ENCODE assay signal across 28 mouse cellular contexts in genomic region chr10:17835031-17835430, GRCm38 (mm10). TPM values are rescaled to one million over a fixed set of nuclear protein-coding genes. Genes with fewer than 3 reads are reported as not detected.
DNase-seq lines count a peak whose midpoint lies in the region; ATAC-seq and TF ChIP-seq lines count a peak whose summit lies in the region.
"Had no signal": no experiment of that assay in that cellular context is flagged by ENCODE, and none has a peak within 500 bp of the region (broad histone marks: within the 10 kb centered on the region; RNA-seq: fewer than 3 reads in every experiment).

No protein-coding gene starts in this region.

- peak overlapping the region; percentile 30; the same call in 1 of the 2 replicates for H3K9ac ChIP-seq in heart, adult 2 months (ENCODE audit: low read depth, low read length)
- no peak overlapping the region for H3K9ac ChIP-seq in kidney, postnatal 0 days (ENCODE audit: low read depth, low read length)
- H3K9ac ChIP-seq: embryonic facial prominence, embryonic 15.5 days; forebrain, embryonic 12.5 days; hindbrain, embryonic 14.5 days; liver, embryonic 14.5 days; midbrain, embryonic 13.5 days had no signal

- peak in 1 of 2 experiments; percentile 25 for DNase-seq in heart, adult 2 months
- DNase-seq in heart, postnatal 4 days = no peak
- DNase-seq in kidney, postnatal 0 days (ENCODE audit: low spot score) = no peak
- DNase-seq in kidney, adult 11 months = no peak
- no peak for DNase-seq in MN1 (ENCODE audit: low spot score)
- DNase-seq: adrenal gland, adult 2 months; adrenal gland, postnatal 36 days; cerebellum, adult 2 months; cerebellum, postnatal 14 days; gastrocnemius, postnatal 36 days; kidney, postnatal 14 days; layer of hippocampus, postnatal 36 days; liver; lung, adult 2 months; lung, postnatal 10 days; thymus, adult 2 months; thymus, postnatal 36 days had no signal

- ATAC-seq in kidney, postnatal 0 days (replicated peaks; ENCODE audit: low FRiP score, low read depth) = no peak
- ATAC-seq: CD4-positive, CD25-positive, alpha-beta regulatory T cell, adult 4 months; intestine, postnatal 0 days; midbrain, embryonic 13.5 days had no signal

- H3K79me2 ChIP-seq in heart, adult 2 months (replicated peaks; ENCODE audit: control insufficient read depth, insufficient read depth, low read length) = 0 out of 2 replicates have a peak, but pooled peaks cover 2% of the 10 kb centered on the region
- no peaks in the 10 kb centered on the region for H3K79me2 ChIP-seq in myocyte (ENCODE audit: control insufficient read depth, insufficient read depth)

- intact Hi-C loops in heart, adult 2 months (cut with DNase I) = loop anchor here (2.0 kb wide), 1 partner anchor 38 kb away; the partner anchor contains the start of gene Txlnb

- TF ChIP-seq CTCF in heart, adult 2 months (IDR thresholded peaks at IDR 0.05) = no peak
- no peak for TF ChIP-seq CTCF in kidney, postnatal 0 days (IDR thresholded peaks at IDR 0.05; ENCODE audit: low read depth)
- TF ChIP-seq CTCF in cortical plate, adult 2 months (IDR thresholded peaks at IDR 0.05; ENCODE audit: extremely low read depth, insufficient read depth, low read length) = no peak

- 0 out of 2 replicates have a peak overlapping the region, but pooled peaks have one; percentile 5 for H3K4me3 ChIP-seq in heart, adult 2 months
- no peak overlapping the region for H3K4me3 ChIP-seq in kidney, postnatal 0 days (replicated peaks; ENCODE audit: low read depth, low read length)
- H3K4me3 ChIP-seq in cortical plate, adult 2 months (ENCODE audit: insufficient read depth, low read length) = no peak overlapping the region; the same call in 1 of the 2 replicates
- H3K4me3 ChIP-seq in myocyte = no peak overlapping the region
- H3K4me3 ChIP-seq: embryonic facial prominence, embryonic 10.5 days; embryonic facial prominence, embryonic 15.5 days; forebrain, embryonic 12.5 days; midbrain, embryonic 13.5 days had no signal

- WGBS in heart, adult 2 months = 52% methylated on average over 6 of the region's 6 CpGs
- WGBS in kidney, postnatal 0 days = 72% methylated on average over 6 of the region's 6 CpGs

- peaks cover 19% of the 10 kb centered on the region for H3K36me3 ChIP-seq in heart, adult 2 months (ENCODE audit: control insufficient read depth, insufficient read depth, low read length)
- no peaks in the 10 kb centered on the region for H3K36me3 ChIP-seq in kidney, postnatal 0 days (ENCODE audit: insufficient read depth, low read length)
- no peaks in the 10 kb centered on the region for H3K36me3 ChIP-seq in myocyte (ENCODE audit: control insufficient read depth, insufficient read depth)
- H3K36me3 ChIP-seq: embryonic facial prominence, embryonic 10.5 days; embryonic facial prominence, embryonic 15.5 days; forebrain, embryonic 12.5 days had no signal

- peak overlapping the region; percentile 86 for H3K27ac ChIP-seq in heart, adult 2 months
- H3K27ac ChIP-seq in kidney, postnatal 0 days = 0 out of 2 replicates have a peak overlapping the region, but pooled peaks have one; percentile 36
- peak overlapping the region; percentile 77 for H3K27ac ChIP-seq in cortical plate, adult 2 months (ENCODE audit: insufficient read depth, low read length)
- H3K27ac ChIP-seq: embryonic facial prominence, embryonic 10.5 days; embryonic facial prominence, embryonic 15.5 days; forebrain, embryonic 12.5 days; hindbrain, embryonic 14.5 days; liver, embryonic 14.5 days; macrophage; midbrain, embryonic 13.5 days had no signal

- H3K27me3 ChIP-seq in heart, adult 2 months (ENCODE audit: control insufficient read depth, insufficient read depth, low read length) = no peaks in the 10 kb centered on the region
- no peaks in the 10 kb centered on the region for H3K27me3 ChIP-seq in kidney, postnatal 0 days (ENCODE audit: insufficient read depth, low read length)
- no peaks in the 10 kb centered on the region for H3K27me3 ChIP-seq in myocyte (ENCODE audit: control insufficient read depth, insufficient read depth, insufficient read length)
- H3K27me3 ChIP-seq: embryonic facial prominence, embryonic 15.5 days; midbrain, embryonic 13.5 days had no signal

- no peak for TF ChIP-seq EP300 in heart, adult 2 months (IDR thresholded peaks at IDR 0.05; ENCODE audit: insufficient read depth, low read depth, low read length)

- peaks cover 5% of the 10 kb centered on the region for H3K4me1 ChIP-seq in heart, adult 2 months (ENCODE audit: control insufficient read depth, insufficient read depth, low read length)
- H3K4me1 ChIP-seq in kidney, postnatal 0 days (replicated peaks; ENCODE audit: insufficient read depth, low read length) = no peaks in the 10 kb centered on the region
- H3K4me1 ChIP-seq in cortical plate, adult 2 months (ENCODE audit: control insufficient read depth, insufficient read depth, low read length) = no peaks in the 10 kb centered on the region; the same call in 1 of the 2 replicates
- H3K4me1 ChIP-seq: embryonic facial prominence, embryonic 15.5 days had no signal

- H3K4me2 ChIP-seq in kidney, postnatal 0 days (ENCODE audit: low read length) = no peak overlapping the region
- peak overlapping the region; percentile 1 for H3K4me2 ChIP-seq in myocyte (ENCODE audit: low read depth)
- H3K4me2 ChIP-seq: embryonic facial prominence, embryonic 15.5 days; forebrain, embryonic 12.5 days; hindbrain, embryonic 14.5 days; midbrain, embryonic 13.5 days had no signal

- H3K9me3 ChIP-seq in kidney, postnatal 0 days (replicated peaks; ENCODE audit: low read length) = no peaks in the 10 kb centered on the region
- H3K9me3 ChIP-seq: embryonic facial prominence, embryonic 10.5 days; embryonic facial prominence, embryonic 15.5 days; forebrain, embryonic 12.5 days; midbrain, embryonic 13.5 days had no signal

- H3ac ChIP-seq in myocyte (ENCODE audit: control insufficient read depth, insufficient read length) = no peak overlapping the region

- peak; percentile 45; the same call in 1 of the 2 replicates for TF ChIP-seq POLR2A in heart, adult 2 months (IDR thresholded peaks at IDR 0.05; ENCODE audit: insufficient read depth, low read depth, low read length)
- TF ChIP-seq POLR2A in cortical plate, adult 2 months (IDR thresholded peaks at IDR 0.05; ENCODE audit: extremely low read depth, insufficient read depth, low read length) = no peak
- no peak for TF ChIP-seq POLR2A in myocyte (IDR thresholded peaks at IDR 0.05; ENCODE audit: insufficient read length, low read depth)

TF ChIP-seq in myocyte, 11 proteins besides CTCF, POLR2A, EP300 and RAD21:
- no peak for TF ChIP-seq MYOG (IDR thresholded peaks at IDR 0.05; ENCODE audit: control insufficient read depth in 1 of 3, insufficient read depth in 1 of 3, insufficient read length in 2 of 3, low read depth in 2 of 3)
- TF ChIP-seq MAX (IDR thresholded peaks at IDR 0.05; ENCODE audit: low read depth) = no peak
- no peak for TF ChIP-seq USF1 (IDR thresholded peaks at IDR 0.05; ENCODE audit: low read depth)

RNA-seq across cellular contexts. Expression of gene Txlnb, which starts 39.0 kb away (rescaled TPM):
- total RNA-seq in heart, adult 2 months (2021) = 100 to 1,000 TPM; 312 to 403 TPM
- polyA plus RNA-seq in heart, adult 2 months (2012; rRNA removed) = 102 and 180 TPM in 2 replicates
- 10 to 100 TPM; 86.9 to 89.7 TPM for total RNA-seq in heart, postnatal 4 days (2021)
- polyA plus RNA-seq in kidney, postnatal 0 days (2015; fragmentation: Nextera tagmentation; extraction: Ambion mirVana) = 0.38 TPM in 2 replicates
- 0.89 and 0.98 TPM in 2 replicates for polyA plus RNA-seq in cortical plate, adult 2 months (2012; rRNA removed)
- 7.0 TPM for polyA plus RNA-seq in myocyte (2012; fragmentation: generic; extraction: Trizol)

Comparison
In these comparisons a context has a peak if more than half of its experiments do, and no peak if none do; other contexts are left out.
1. H3K27ac ChIP-seq: peak in every context shown above with its lines; median percentile 86 in heart, adult 2 months; 77 in cortical plate, adult 2 months; 36 in kidney, postnatal 0 days.
2. RNA of gene Txlnb, which starts 39.0 kb away (polyA plus RNA-seq): 102 to 180 TPM in heart, adult 2 months; 7.0 TPM in myocyte (single experiment), 0.89 to 0.98 TPM in cortical plate, adult 2 months and 0.38 TPM in kidney, postnatal 0 days; every median in the first group is over 10 times any median in the second.